Mouse (Mus musculus): ENCODE results near the gene Hecw2.

Hecw2 gene

GRCm38 (mm10) chr1:54110920-54111605 lies 83.9 kb downstream of the Hecw2 start:
- no peak for DNase-seq

GRCm38 (mm10) chr1:54109255-54109654 lies 85.7 kb downstream of the Hecw2 start:
- no peak for DNase-seq

GRCm38 (mm10) chr1:54106756-54107155 lies 88.2 kb downstream of the Hecw2 start:
- no peak for DNase-seq

GRCm38 (mm10) chr1:54079708-54080107 lies 115.3 kb downstream of the Hecw2 start:
- DNase-seq, result no peak

- no peak for DNase-seq
These were observed 120.5 kb downstream of the Hecw2 start for GRCm38 (mm10) chr1:54074456-54074855.

- no peak for DNase-seq
These were observed 124.8 kb downstream of the Hecw2 start for GRCm38 (mm10) chr1:54070121-54070520.

- no peak for DNase-seq
These were observed 126.7 kb downstream of the Hecw2 start for GRCm38 (mm10) chr1:54068248-54068647.

GRCm38 (mm10) chr1:54065434-54065833 lies 129.5 kb downstream of the Hecw2 start:
- DNase-seq, result no peak

- no peak for DNase-seq
These were observed 133.9 kb downstream of the Hecw2 start for GRCm38 (mm10) chr1:54061078-54061477.

- DNase-seq, result no peak
These were observed 135.2 kb downstream of the Hecw2 start for GRCm38 (mm10) chr1:54059731-54060130.

- no peak for DNase-seq
These were observed 142.2 kb downstream of the Hecw2 start for GRCm38 (mm10) chr1:54052771-54053170.

- DNase-seq, result no peak
These were observed 148.0 kb downstream of the Hecw2 start for GRCm38 (mm10) chr1:54046923-54047322.

- no peak for DNase-seq
These were observed 155.9 kb downstream of the Hecw2 start for GRCm38 (mm10) chr1:54039062-54039461.

- no peak for DNase-seq
These were observed 177.3 kb downstream of the Hecw2 start for GRCm38 (mm10) chr1:54017686-54018085.

GRCm38 (mm10) chr1:54015739-54016138 lies 179.2 kb downstream of the Hecw2 start:
- no peak for DNase-seq

GRCm38 (mm10) chr1:54012414-54012813 lies 182.6 kb downstream of the Hecw2 start:
- DNase-seq, result no peak

- no peak for DNase-seq
These were observed 185.4 kb downstream of the Hecw2 start for GRCm38 (mm10) chr1:54009418-54010064.

GRCm38 (mm10) chr1:54005860-54006386 lies 189.0 kb downstream of the Hecw2 start:
- no peak for DNase-seq

GRCm38 (mm10) chr1:54003288-54003687 lies 191.7 kb downstream of the Hecw2 start:
- DNase-seq, result no peak

- no peak for DNase-seq
These were observed 192.9 kb downstream of the Hecw2 start for GRCm38 (mm10) chr1:54002077-54002476.

GRCm38 (mm10) chr1:53997239-53997638 lies 197.7 kb downstream of the Hecw2 start:
- no peak for DNase-seq

GRCm38 (mm10) chr1:53986185-53986892 lies 208.6 kb downstream of the Hecw2 start:
- no peak for DNase-seq

GRCm38 (mm10) chr1:53978514-53978831 lies 216.5 kb downstream of the Hecw2 start:
- DNase-seq, result no peak

Data from thymus, adult 18-20 months (tissue).